Mouse (Mus musculus) layer of hippocampus, adult 9-10 months (tissue): ENCODE measurements around the gene Rmnd5a.

Experiments used
- DNase-seq: peaks from one replicate; pipeline ENCODE4 v3.0.0; 2022; ENCODE audit warnings: low spot score

The Rmnd5a gene

DNA sequence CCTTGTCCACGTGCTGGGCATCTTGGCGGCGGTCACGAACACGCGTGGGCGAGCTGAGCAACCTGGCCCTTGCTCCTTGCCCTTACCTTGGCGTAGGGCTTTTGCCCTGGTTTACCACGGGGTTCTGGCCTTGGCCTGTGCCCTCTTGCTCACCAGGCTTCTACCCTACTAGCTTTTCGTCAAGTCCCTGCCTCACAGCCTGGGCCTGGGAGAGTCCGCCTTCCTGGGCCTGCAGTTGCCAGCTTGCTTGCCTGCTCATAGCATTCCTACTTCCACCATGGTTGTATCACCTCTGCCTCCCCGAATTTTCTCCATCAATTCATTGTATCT, 779 bp upstream of the Rmnd5a start:
- no peak for DNase-seq

DNA sequence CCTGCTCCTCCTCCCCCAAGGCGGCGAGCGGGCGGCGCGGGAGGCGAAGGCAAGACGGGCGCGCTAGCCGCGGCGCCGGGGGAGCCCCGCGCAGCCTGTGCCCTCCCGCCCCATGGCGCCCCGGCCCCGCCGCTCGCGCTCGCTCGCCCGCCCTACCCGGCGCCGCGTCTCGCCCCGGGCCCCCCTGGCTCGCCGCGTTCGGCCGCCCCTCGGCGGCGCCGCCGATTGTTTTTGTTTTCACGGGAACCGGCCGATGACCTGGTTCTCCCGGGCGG, 283 bp downstream of the Rmnd5a start:
- DNase-seq = no peak

DNA sequence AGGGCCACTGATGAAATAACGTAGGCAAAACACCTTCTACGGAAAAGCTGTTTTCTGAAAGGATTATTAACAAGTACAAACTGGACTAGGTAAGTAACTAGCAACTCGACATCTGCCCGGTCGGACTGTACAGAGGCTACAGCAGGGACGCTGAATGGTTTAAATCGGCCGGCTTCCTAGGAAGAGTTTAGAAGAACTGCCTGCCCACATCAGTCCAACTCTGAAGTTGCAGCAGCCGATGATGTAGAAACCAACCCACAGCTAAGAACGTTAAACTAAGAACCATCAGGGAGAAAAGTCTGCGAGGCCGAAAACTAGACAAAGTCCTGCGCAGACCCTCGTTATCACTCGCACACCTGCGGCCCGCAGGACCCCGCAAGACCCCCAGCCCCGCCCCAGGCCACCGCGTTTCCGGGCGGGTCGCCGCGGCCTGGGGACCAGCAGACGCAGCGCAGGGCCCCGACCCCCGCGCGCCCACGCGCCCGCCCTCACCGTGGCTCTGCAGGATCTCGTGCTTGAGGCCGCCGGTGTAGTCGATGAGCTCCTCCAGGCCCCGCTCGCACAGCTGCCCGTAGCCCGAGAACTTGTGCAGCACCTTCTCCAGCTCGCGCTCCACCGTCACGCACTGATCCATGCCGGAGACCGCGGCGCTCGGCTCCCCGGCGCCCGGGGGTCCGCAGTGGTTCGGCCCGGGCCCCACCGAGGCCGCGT, 776 bp downstream of the Rmnd5a start:
- no peak for DNase-seq

DNA sequence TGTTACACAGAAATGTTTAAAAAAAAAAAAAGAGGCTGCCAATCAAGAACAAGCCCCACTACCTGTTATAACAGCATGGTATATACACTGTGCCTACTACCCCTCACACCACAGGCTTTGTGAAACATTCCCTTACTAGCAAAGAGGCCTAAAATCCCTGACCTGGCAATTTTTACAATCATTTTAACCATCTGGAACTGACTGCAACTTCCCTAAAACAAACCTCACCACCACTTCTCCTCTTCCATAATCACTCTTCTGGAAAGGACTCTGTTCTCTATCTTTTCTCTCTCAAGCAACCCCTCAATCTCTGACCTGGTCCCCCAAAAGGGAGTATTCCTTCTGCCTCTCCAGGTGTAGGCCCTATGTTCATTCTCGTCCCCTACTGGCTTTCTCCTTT, 2.4 kb downstream of the Rmnd5a start:
- no peak for DNase-seq

DNA sequence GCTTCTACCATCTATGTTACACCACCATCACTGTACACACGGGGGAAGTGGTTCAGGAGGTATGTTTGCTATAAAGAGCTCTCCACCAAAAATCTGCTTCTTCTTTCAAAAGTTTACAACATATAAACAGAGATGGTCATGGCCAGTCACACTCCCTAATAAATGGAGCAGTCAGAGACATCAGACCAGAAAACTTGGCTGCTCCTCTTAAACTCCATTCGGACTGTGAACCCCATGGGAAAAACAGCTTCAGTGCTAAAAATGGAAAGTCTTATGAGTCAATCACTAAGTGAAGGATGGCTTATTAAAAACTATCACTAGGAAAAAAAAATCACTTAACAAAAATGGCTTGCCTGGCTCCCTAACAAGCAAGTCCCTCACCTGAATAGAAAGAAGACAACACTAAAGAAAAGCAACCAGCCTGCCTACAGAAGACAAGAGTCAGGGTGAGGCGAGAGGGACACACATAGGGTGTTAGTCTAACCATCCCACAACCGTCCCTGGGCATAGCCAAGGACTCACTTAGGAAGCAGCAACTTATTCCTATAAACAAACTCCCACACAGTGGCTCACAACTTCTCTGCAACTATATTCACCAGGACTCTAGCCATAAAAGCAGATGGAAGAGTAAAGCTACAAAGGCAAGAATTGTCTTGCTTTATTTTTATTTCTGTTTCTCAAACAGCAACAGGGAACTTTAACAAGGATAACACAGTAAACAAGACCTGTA, 12.3 kb downstream of the Rmnd5a start:
- DNase-seq = no peak

DNA sequence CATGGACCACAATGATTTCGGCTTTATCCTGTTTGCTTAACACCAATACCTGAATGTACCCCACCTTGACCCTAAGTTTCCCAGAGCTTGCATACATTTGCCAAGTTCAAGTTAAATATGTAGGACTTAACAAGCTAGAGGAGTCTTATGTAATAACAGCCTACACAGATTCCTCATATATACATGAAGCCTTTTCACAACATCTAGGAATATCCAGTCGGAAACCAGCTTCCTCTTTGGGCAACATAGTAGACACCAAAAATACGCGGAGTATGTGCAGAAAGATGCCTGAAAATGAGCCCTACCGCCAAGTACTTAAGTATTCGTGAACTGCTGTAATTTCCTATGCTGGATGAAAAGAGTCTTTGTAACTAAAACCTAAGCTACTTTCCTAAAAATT, 14.8 kb downstream of the Rmnd5a start:
- DNase-seq = no peak

DNA sequence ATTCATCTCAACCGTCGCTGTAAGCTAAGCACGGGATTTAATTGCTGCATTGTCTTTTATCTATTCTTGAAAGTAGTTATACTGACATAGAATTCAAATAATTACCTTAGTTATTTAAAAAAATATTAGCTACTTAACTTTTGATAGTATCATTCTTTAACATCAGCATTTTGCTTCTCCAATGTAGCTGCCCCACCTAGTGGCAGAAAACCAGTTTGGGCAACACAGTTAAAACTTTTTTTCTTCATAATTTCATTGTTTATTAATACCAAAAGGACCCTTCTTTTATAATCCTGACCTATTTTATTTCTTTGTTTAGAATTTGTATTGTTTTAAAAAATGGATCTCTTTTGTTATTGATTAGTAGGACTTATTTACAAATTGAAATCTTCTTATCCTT, 17.3 kb downstream of the Rmnd5a start:
- no peak for DNase-seq

DNA sequence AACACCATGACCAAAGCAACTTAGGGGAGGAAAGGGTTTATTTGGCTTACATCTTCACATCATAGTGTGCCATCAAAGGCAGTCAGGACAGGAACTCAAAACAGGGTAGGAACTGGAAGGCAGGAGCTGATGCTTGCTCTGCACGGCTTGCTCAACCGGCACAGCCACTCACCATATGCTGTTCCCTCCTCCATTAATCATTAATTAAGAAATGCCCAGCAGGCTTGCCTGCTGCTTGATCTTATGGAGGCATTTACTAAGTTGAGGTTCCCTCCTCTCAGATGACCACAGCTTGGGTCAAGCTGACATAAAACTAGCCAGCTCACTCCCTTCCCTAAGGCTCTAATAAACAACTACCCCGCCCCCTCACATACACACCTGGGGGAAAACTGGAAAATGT, 18.3 kb downstream of the Rmnd5a start:
- no peak for DNase-seq

DNA sequence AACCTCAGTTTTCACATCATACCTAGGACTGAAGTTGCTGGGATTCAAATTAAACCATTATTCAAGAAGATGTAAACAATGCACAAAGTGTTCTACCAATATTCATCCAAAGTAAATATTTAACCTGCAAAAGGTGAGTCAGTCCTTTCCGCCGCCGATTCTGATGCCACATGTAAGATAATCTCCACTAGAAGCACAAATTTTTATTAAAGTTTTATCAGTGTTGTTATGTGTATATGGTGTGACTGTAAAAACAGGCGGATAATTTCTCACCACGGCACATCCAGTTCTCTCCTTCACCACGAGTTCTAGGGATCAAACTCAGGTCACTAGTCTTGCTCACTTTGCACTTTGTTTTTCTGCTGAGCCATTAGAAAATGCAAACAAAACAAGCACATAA, 19.6 kb downstream of the Rmnd5a start:
- no peak for DNase-seq

DNA sequence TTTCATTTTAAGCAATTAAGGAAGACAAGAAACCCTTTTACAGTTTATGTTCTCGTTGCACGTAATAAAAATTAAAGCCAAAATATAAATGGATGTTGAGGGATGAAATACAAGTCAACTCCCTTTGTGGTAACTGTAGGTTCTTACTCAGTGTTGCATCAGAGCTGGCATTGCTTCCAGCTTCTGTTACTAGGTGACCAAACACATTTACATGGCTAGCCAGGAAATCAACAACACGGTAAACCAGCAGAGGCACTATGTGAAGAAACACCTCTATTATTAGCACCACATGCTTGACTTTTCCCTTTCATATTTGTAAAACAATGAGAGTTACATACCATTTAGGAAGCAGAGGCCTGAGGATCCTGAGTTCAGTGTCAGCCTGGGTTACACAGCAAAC, 21.6 kb downstream of the Rmnd5a start:
- DNase-seq = no peak

DNA sequence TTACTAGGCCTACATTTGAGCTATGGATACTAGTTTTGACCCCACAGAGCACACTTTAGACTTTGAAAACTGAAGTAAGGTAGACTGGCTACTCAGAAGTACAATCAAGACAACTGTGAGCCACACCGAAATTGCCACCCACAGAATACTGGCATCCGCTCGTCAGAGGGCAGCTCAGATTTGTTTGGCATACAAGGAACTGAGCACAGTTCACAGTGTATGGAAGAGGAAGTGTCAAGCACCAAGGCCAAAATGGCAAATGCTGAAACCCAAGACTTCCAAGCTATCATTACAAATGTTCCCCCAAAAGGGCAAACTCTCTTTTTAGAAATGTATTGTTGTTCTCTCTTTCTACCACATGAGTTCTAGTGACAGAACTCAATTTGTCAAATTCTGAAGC, 25.0 kb downstream of the Rmnd5a start:
- DNase-seq = no peak

DNA sequence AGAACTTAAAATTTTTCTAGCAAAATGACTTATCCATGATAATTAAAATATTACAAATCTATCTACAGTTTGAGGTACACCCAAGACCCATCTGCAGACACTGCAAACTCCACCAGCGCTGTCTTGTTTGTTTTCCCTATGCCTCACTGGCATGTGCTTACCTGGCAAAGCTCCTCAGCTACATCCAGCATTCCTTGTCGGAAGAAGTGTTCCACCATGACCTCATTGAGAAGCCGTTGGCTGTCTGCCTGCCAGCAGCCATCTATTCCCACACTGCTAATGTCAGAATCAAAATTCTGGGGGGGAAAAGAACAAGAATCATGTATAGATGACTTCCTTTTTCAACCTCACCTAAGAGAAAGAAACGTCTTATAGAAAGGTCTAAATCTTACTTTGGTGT, 25.8 kb downstream of the Rmnd5a start:
- no peak for DNase-seq

DNA sequence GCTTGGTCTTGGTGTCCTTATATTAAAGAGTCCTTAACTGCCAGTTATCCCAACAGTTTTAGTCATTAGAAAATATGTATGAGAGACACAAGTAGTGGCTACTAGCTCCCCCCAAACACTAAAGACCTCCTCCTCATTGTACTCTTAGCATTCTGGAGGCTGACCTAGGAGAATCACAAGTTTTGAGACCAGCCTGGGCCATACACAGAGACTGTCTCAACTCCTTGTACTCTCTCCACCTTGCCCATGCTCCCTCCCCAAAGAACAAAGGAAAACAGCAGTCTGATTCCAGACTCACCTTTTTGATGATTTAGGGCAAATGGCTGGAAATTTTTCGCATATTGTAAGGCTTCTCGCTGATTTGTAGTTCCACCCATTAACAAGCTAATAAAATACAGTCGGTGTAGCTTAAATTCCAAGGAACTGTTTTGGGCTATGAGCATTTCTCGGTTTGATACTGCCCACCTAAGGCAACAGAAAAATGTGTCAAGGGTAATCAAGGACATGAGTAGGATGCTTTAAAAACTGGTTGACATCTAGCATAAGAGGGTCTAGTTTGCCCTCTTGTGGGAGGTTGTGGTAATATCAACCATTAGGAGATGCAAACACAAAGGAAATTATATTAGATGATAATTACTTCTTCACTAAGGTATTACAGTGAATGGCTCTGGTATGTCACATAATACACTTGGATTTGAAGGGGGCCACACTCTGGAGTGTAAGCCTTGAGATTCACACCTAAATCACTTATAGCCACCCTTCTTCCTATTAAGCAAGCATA, 41.4 kb downstream of the Rmnd5a start:
- DNase-seq = peak; percentile 42

DNA sequence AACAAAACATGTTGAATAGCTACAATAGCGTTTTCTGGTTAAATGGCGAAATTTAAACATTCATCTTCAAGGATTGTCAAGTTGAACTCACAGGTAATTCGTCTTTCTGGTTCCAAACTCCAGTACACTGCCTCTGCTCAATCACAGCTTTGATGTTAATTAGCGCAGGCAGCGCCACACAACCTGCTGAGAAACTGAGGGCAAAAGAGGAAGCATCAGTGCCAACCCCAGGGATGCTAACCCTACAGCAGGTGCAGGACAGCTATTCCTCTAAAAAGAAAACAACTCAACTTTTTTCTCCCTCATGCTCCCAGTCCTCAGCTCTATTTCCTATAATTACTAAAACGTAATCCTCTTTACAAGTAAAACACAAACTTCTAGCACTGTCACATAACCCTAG, 43.7 kb downstream of the Rmnd5a start:
- DNase-seq = no peak

DNA sequence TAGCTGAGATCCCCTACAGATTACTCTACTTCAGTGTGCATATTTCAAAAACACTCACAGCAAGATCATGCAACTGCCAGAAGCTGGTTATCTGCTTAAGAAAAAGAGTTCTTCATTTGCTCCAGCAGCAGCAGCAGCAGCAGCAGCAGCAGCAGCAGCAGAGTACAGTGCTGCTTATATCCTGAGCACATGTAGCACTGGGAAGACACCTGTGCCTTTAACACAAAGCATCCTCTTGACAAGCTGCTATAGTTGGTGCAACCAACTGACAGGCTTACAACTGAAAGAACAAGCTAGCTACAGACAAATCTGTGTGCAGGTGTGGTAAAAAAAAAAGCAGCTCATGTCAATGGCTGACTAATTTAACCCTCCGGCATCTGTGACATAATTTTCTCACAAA, 44.4 kb downstream of the Rmnd5a start:
- no peak for DNase-seq

DNA sequence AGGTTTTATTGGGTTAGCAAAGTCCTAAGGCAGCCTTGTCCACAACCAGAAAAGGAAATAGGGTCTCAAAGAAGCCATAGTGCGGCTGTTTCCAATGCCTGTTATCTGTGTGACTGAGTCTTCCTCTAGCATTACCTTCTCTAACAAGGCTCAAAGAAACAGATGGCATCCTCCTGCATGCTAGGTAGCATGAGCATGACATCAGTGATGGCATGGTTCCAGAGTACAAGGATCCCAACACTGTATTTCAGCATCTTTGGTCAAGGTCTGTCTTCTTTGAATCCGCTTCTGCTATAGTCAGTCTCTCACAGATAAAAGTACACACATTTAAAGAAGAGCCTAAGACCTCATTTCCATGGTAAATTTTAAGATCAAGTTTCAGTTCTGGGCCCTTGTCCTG, 49.9 kb downstream of the Rmnd5a start:
- DNase-seq = no peak

DNA sequence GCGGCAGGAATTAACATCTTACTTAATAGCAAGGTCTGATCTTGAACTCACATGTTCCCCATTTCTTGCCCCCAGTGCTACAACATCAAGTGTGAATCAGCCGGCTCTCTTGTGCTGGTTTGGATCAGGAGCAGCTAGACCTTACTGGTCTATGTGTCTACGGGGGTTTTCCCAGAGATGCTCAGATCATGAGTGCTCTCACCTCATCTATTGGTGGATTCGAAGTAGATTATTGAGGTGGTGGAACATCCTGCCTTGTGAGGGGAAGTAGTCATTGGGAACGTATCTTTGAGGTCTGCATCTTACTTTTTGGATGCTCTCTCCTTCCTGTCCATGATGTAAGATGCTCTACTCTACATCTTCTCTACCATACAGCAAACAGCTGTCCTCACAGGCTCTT, 58.8 kb downstream of the Rmnd5a start:
- DNase-seq = no peak

DNA sequence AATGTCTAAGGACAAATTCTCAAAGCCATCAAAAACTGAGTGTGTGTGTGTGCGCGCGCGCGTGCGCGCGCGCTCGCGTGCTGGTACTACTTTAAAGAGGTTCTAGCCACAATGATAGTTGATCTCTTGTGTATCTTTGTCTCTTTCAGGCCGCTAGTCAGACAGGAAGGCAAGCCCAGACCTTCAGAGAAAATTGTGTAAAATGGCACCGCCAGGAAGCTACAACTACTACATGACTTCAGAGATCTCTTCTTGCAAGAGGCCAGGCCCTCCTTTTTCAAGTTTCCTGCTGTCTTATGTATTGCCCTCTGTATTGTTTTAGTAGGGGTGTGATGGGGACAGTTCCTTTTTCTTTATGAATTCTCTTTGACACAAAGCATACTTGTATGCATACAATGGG, 63.7 kb downstream of the Rmnd5a start:
- no peak for DNase-seq

DNA sequence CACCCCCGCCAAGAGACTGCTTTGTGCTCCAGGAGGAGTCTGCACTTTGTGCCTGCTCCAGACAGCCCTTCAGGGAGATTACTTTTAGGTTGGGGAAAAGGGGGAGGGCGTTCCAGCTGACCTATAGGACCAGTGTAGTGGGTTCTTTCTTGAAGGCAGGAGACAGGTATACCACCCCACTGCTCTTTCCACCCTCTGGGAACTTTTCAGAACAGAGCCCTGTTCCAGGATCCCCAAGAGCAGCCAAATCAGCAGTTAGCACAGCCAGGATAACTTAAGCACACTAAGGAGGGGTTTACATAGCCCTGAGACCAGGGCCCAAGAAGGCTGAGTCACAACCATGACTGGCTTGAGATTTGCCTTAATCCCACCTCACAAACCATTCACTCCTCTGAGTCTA, 65.5 kb downstream of the Rmnd5a start:
- DNase-seq = no peak

DNA sequence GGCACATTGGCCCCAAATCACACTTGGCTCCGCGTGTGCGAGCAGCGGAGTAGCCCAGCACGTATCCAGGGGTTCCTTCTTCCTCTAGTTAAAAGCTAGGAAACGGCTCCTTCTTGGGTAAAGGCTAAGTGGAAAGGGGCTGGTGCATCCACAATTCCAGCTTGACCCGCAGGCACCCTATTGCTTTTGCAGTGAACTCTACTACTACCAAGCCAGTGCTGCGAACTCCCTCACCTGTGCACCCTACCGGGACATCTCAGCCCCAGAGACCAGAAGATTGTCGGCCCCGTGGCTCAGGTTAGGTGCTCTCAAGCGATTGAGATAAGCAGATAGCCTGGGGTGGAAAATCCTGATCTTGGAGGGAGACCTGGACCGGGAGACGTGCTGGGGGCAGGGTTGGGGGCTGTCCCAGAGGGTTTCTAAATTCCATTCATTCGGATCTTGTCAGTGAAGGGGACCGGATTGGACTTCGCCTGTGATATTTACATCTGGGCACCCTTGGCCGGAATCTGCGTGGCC, 66.1 kb downstream of the Rmnd5a start:
- no peak for DNase-seq

DNA sequence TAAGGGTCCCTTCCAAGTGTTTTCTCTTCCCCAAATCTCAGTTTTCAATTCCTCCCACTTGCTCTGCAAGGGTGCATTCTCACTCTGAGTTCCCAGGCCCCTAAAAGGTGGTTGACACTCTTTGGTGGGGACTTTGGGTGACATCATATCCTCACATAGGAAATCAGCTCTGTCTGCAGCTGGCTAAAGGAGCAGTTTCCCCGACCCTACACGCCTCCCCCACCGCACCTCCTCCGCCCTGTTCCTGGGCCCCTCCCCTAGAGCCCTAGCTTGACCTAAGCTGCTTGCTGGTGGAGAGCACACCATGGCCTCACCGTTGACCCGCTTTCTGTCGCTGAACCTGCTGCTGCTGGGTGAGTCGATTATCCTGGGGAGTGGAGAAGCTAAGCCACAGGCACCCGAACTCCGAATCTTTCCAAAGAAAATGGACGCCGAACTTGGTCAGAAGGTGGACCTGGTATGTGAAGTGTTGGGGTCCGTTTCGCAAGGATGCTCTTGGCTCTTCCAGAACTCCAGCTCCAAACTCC, 67.1 kb downstream of the Rmnd5a start, which contains the start of gene Cd8a:
Cd8a (plus strand) TSS at position 179 of the 527 bp plus-strand sequence.
- no peak for DNase-seq

DNA sequence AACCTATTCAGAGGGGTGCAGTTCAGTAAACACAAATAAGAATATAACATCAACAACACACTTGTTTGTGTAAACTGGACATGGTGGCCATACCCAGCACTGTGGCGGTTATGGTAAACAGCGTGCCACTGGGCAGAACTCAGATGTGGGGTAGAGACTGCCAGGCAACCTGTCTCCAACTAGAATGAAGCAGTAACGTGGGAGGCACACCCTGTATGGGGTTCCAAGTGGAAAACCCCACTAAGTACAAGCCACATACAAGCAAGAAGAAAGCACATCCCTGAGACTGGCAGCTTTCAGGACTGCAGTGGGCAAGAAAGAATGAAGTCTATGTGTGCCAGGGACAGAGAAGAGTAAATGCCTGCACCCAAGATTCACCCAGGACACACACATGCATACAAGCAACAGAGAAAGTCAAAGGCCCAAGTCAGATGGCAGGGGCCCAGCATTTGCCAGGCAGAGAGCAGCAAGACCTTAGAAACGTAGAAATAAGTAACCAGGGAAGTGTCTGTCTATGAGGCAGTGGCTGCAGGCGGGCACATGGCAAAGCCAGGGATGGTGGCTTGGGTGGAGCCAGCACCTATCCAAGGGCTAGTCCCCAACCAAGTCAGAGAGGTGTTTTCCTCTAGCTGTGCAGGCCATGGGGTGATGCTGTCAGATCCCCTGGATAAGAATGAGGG, 68.3 kb downstream of the Rmnd5a start:
- DNase-seq = no peak
